Comparison of ENCODE assay signal across 37 mouse cellular contexts in the genomic region with DNA sequence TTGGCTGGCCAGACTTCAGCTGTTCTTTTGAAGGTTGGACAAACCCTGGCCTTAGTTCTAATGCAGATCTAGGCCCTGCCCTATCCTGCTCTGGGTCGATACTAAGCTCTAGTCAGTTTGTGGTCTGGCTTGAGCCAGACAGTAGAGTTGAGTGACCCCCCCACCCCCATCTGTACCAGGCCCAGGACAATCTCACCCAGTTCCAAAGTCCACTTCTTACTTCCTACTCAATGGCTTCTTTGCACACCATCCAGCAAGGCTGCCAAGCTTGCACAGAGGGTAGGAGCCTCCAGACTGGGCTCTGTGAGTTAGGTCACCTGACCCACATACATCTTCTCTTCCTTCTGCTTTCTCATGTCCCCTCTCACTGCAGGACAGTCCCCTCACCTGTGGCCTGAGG. TPM values are rescaled to one million over a fixed set of nuclear protein-coding genes. Genes with fewer than 3 reads are reported as not detected.
A peak's percentile ranks its signal among the peaks of the same experiment; 100 is the strongest.
DNase-seq lines count a peak whose midpoint lies in the region; ATAC-seq and TF ChIP-seq lines count a peak whose summit lies in the region.
"Had no signal": no experiment of that assay in that cellular context is flagged by ENCODE, and none has a peak within 500 bp of the region (broad histone marks: within the 10 kb centered on the region; RNA-seq: fewer than 3 reads in every experiment).

No protein-coding gene starts in this region.

- H3K4me2 ChIP-seq in kidney, embryonic 14.5 days (replicated peaks; ENCODE audit: low read depth, low read length): no peak overlapping the region
- no peak overlapping the region for H3K4me2 ChIP-seq in hindbrain, embryonic 13.5 days
- no peak overlapping the region for H3K4me2 ChIP-seq in midbrain, postnatal 0 days (ENCODE audit: low read depth, low read length, poor library complexity, severe bottlenecking)
- H3K4me2 ChIP-seq: embryonic facial prominence, embryonic 12.5 days; forebrain, embryonic 15.5 days; heart, embryonic 11.5 days; hindbrain, embryonic 14.5 days; lung, embryonic 15.5 days had no signal

- no peak for TF ChIP-seq CTCF in midbrain, postnatal 0 days (IDR thresholded peaks at IDR 0.05)

- no peak overlapping the region for H3K9ac ChIP-seq in kidney, embryonic 14.5 days (ENCODE audit: low read depth, low read length)
- no peak overlapping the region for H3K9ac ChIP-seq in hindbrain, embryonic 13.5 days
- H3K9ac ChIP-seq in midbrain, postnatal 0 days (replicated peaks; ENCODE audit: low read length, poor library complexity, severe bottlenecking): no peak overlapping the region
- H3K9ac ChIP-seq: embryonic facial prominence, embryonic 12.5 days; forebrain, embryonic 15.5 days; hindbrain, embryonic 14.5 days; lung, embryonic 15.5 days had no signal

- H3K27me3 ChIP-seq in kidney, embryonic 14.5 days (ENCODE audit: control insufficient read depth, insufficient read depth, low read length): peaks cover 4% of the 10 kb centered on the region; the same call in 1 of the 2 replicates
- peaks cover 13% of the 10 kb centered on the region for H3K27me3 ChIP-seq in hindbrain, embryonic 13.5 days
- H3K27me3 ChIP-seq in midbrain, postnatal 0 days (ENCODE audit: insufficient read depth, low read length): peaks cover 8% of the 10 kb centered on the region
- H3K27me3 ChIP-seq: forebrain, embryonic 15.5 days had no signal

- no peak overlapping the region for H3K4me3 ChIP-seq in kidney, embryonic 14.5 days (ENCODE audit: low read length)
- no peak overlapping the region for H3K4me3 ChIP-seq in hindbrain, embryonic 13.5 days
- no peak overlapping the region for H3K4me3 ChIP-seq in midbrain, postnatal 0 days (ENCODE audit: low read depth, low read length)
- H3K4me3 ChIP-seq: embryonic facial prominence, embryonic 12.5 days; forebrain, embryonic 15.5 days; lung, embryonic 15.5 days; midbrain, embryonic 10.5 days had no signal

- no peaks in the 10 kb centered on the region for H3K9me3 ChIP-seq in kidney, embryonic 14.5 days (ENCODE audit: control insufficient read depth, low read length)
- H3K9me3 ChIP-seq in hindbrain, embryonic 13.5 days: no peaks in the 10 kb centered on the region
- H3K9me3 ChIP-seq in midbrain, postnatal 0 days (ENCODE audit: low read length): no peaks in the 10 kb centered on the region
- H3K9me3 ChIP-seq: embryonic facial prominence, embryonic 12.5 days; forebrain, embryonic 15.5 days; G1E; lung, embryonic 15.5 days; midbrain, embryonic 10.5 days had no signal

- WGBS in kidney, embryonic 14.5 days: 75% methylated on average over 1 of the region's 1 CpGs
- WGBS in hindbrain, embryonic 13.5 days: 78% methylated on average over 1 of the region's 1 CpGs
- WGBS in midbrain, postnatal 0 days: 95% methylated on average over 1 of the region's 1 CpGs

- H3K4me1 ChIP-seq in kidney, embryonic 14.5 days (ENCODE audit: control insufficient read depth, insufficient read depth, low read length): no peaks in the 10 kb centered on the region; the same call in 1 of the 2 replicates
- peaks cover 32% of the 10 kb centered on the region for H3K4me1 ChIP-seq in hindbrain, embryonic 13.5 days (replicated peaks)
- H3K4me1 ChIP-seq in midbrain, postnatal 0 days (ENCODE audit: insufficient read depth, low read length): no peaks in the 10 kb centered on the region
- H3K4me1 ChIP-seq: lung, embryonic 15.5 days had no signal

- no peak for ATAC-seq in kidney, embryonic 14.5 days (ENCODE audit: low FRiP score, low TSS enrichment)
- no peak for ATAC-seq in hindbrain, embryonic 13.5 days (ENCODE audit: low FRiP score)
- no peak for ATAC-seq in midbrain, postnatal 0 days (ENCODE audit: low FRiP score)
- ATAC-seq: forebrain, embryonic 15.5 days had no signal

- H3K36me3 ChIP-seq in kidney, embryonic 14.5 days (ENCODE audit: control insufficient read depth, insufficient read depth, low read length): no peaks in the 10 kb centered on the region
- no peaks in the 10 kb centered on the region for H3K36me3 ChIP-seq in hindbrain, embryonic 13.5 days
- no peaks in the 10 kb centered on the region for H3K36me3 ChIP-seq in midbrain, postnatal 0 days (ENCODE audit: insufficient read depth, low read length)
- H3K36me3 ChIP-seq: embryonic facial prominence, embryonic 12.5 days; forebrain, embryonic 15.5 days; G1E; lung, embryonic 15.5 days; midbrain, embryonic 10.5 days had no signal

- peak; percentile 42 for DNase-seq in kidney, adult 18-20 months
- peak; percentile 55 for DNase-seq in adipocyte (ENCODE audit: low spot score)
- peak; percentile 56 for DNase-seq in kidney, adult 8-10 months
- DNase-seq in kidney, postnatal 25 days: peak; percentile 58 to 85
- no peak for DNase-seq in adrenal gland, postnatal 14 days
- DNase-seq in midbrain, postnatal 0 days (ENCODE audit: low spot score): no peak
- DNase-seq: adrenal gland, postnatal 10 days; cerebellum, adult 11-12 months; cerebellum, adult 9-11 months; embryo, embryonic 11 days; gastrocnemius, postnatal 25 days; heart, adult 11 months; heart, postnatal 36 days; layer of hippocampus, adult 9-11 months; liver; right cerebral cortex, postnatal 25 days; thymus, adult 18-20 months; thymus, postnatal 36 days had no signal

- no peak overlapping the region for H3K27ac ChIP-seq in kidney, embryonic 14.5 days (ENCODE audit: low read depth, low read length)
- H3K27ac ChIP-seq in hindbrain, embryonic 13.5 days: no peak overlapping the region
- no peak overlapping the region for H3K27ac ChIP-seq in midbrain, postnatal 0 days (ENCODE audit: low read depth, low read length)
- H3K27ac ChIP-seq: embryonic facial prominence, embryonic 12.5 days; forebrain, embryonic 15.5 days; hindbrain, embryonic 14.5 days; lung, embryonic 15.5 days; midbrain, embryonic 10.5 days had no signal

RNA-seq across cellular contexts. Expression of gene Kcnh6, which starts 3.3 kb away (rescaled TPM):
- polyA plus RNA-seq in kidney, embryonic 14.5 days (2014; fragmentation: Nextera tagmentation; extraction: Ambion mirVana): 0.10 and 0.14 TPM in 2 replicates
- polyA plus RNA-seq in hindbrain, embryonic 13.5 days (2015; fragmentation: Nextera tagmentation; extraction: Ambion mirVana): 1.7 and 2.3 TPM in 2 replicates
- 0.15 and 0.41 TPM in 2 replicates for total RNA-seq in adrenal gland, postnatal 14 days (2021)
- 3.1 TPM in 2 replicates for total RNA-seq in midbrain, postnatal 0 days (2014; rRNA removed)
- polyA plus RNA-seq in midbrain, postnatal 0 days (2015; fragmentation: Nextera tagmentation; extraction: Ambion mirVana): 2.8 and 3.1 TPM in 2 replicates
- total RNA-seq: G1E; gastrocnemius, adult 18-20 months; gastrocnemius, postnatal 25 days had no signal
- polyA plus RNA-seq: G1E had no signal

RNA-seq across cellular contexts. Expression of gene Ace3, which starts 10.1 kb away (rescaled TPM):
- not detected in 2 replicates for polyA plus RNA-seq in kidney, embryonic 14.5 days (2014; fragmentation: Nextera tagmentation; extraction: Ambion mirVana)
- polyA plus RNA-seq in hindbrain, embryonic 13.5 days (2015; fragmentation: Nextera tagmentation; extraction: Ambion mirVana): 0.08 TPM in 1 of 2 replicates, not detected in the other
- not detected in 2 replicates for total RNA-seq in adrenal gland, postnatal 14 days (2021)
- not detected in 2 replicates for total RNA-seq in midbrain, postnatal 0 days (2014; rRNA removed)
- 0.07 TPM in 1 of 2 replicates, not detected in the other for polyA plus RNA-seq in midbrain, postnatal 0 days (2015; fragmentation: Nextera tagmentation; extraction: Ambion mirVana)
- total RNA-seq: adrenal gland, postnatal 10 days; G1E; gastrocnemius, adult 18-20 months; gastrocnemius, postnatal 25 days; heart, postnatal 36 days; left cerebral cortex, adult 18-20 months; left cerebral cortex, postnatal 14 days; megakaryocyte progenitor cell, adult 5-6 weeks; neutrophil, adult 5-6 weeks had no signal
- polyA plus RNA-seq: embryonic facial prominence, embryonic 12.5 days; frontal cortex, adult 2 months; G1E; heart, embryonic 11.5 days; heart, embryonic 16.5 days; hindbrain, embryonic 14.5 days; limb, embryonic 11.5 days; liver, embryonic 16.5 days; midbrain, embryonic 10.5 days; stomach, embryonic 16.5 days had no signal

RNA-seq across cellular contexts. Expression of gene Dcaf7, which starts 32.1 kb away (rescaled TPM):
- 43.7 and 68.8 TPM in 2 replicates for polyA plus RNA-seq in kidney, embryonic 14.5 days (2014; fragmentation: Nextera tagmentation; extraction: Ambion mirVana)
- 117 and 123 TPM in 2 replicates for polyA plus RNA-seq in hindbrain, embryonic 13.5 days (2015; fragmentation: Nextera tagmentation; extraction: Ambion mirVana)
- 50.3 and 58.0 TPM in 2 replicates for total RNA-seq in adrenal gland, postnatal 14 days (2021)
- total RNA-seq in midbrain, postnatal 0 days (2014; rRNA removed): 313 and 343 TPM in 2 replicates
- 166 and 170 TPM in 2 replicates for polyA plus RNA-seq in midbrain, postnatal 0 days (2015; fragmentation: Nextera tagmentation; extraction: Ambion mirVana)

RNA-seq across cellular contexts. Expression of gene Ace, which starts 36.8 kb away (rescaled TPM):
- polyA plus RNA-seq in kidney, embryonic 14.5 days (2014; fragmentation: Nextera tagmentation; extraction: Ambion mirVana): 1.4 and 4.8 TPM in 2 replicates
- 2.4 and 2.5 TPM in 2 replicates for polyA plus RNA-seq in hindbrain, embryonic 13.5 days (2015; fragmentation: Nextera tagmentation; extraction: Ambion mirVana)
- total RNA-seq in adrenal gland, postnatal 14 days (2021): 12.4 and 19.5 TPM in 2 replicates
- total RNA-seq in midbrain, postnatal 0 days (2014; rRNA removed): 25.1 and 27.0 TPM in 2 replicates
- 10.0 and 10.1 TPM in 2 replicates for polyA plus RNA-seq in midbrain, postnatal 0 days (2015; fragmentation: Nextera tagmentation; extraction: Ambion mirVana)
- total RNA-seq: G1E had no signal
- polyA plus RNA-seq: G1E had no signal

RNA-seq across cellular contexts. Expression of gene Cyb561, which starts 51.4 kb away (rescaled TPM):
- polyA plus RNA-seq in kidney, embryonic 14.5 days (2014; fragmentation: Nextera tagmentation; extraction: Ambion mirVana): 16.9 and 25.2 TPM in 2 replicates
- 42.6 and 42.7 TPM in 2 replicates for polyA plus RNA-seq in hindbrain, embryonic 13.5 days (2015; fragmentation: Nextera tagmentation; extraction: Ambion mirVana)
- 142 and 145 TPM in 2 replicates for total RNA-seq in adrenal gland, postnatal 14 days (2021)
- total RNA-seq in midbrain, postnatal 0 days (2014; rRNA removed): 64.2 and 69.7 TPM in 2 replicates
- 76.7 and 79.6 TPM in 2 replicates for polyA plus RNA-seq in midbrain, postnatal 0 days (2015; fragmentation: Nextera tagmentation; extraction: Ambion mirVana)
- total RNA-seq: neutrophil, adult 5-6 weeks had no signal
- polyA plus RNA-seq: G1E had no signal

Comparison
In these comparisons a context has a peak if more than half of its experiments do, and no peak if none do; other contexts are left out.
1. DNase-seq: peak in kidney, adult 18-20 months (single experiment), adipocyte (single experiment), kidney, adult 8-10 months (2 of 2) and kidney, postnatal 25 days (2 of 2); none in adrenal gland, postnatal 14 days (single experiment) and midbrain, postnatal 0 days (single experiment).